Mouse (Mus musculus) spleen, adult 2 months (tissue): ENCODE results near the gene Nme7.

Experiments
- CTCF ChIP-seq: fragments of 200-500 bp; IDR thresholded peaks from 2 replicates; pipeline ENCODE4 v1.5.1; 2011; ENCODE audit warnings: mild to moderate bottlenecking, inconsistent platforms; ENCODE audit not compliant: insufficient read depth, insufficient read length, insufficient replicate concordance; ENCODE audit errors: extremely low read depth
- POLR2A ChIP-seq: fragments of 200-500 bp; IDR thresholded peaks from 2 replicates; pipeline ENCODE4 v1.6.1; 2011; ENCODE audit warnings: low read depth, low read length, inconsistent platforms

- TF ChIP-seq CTCF (no peak), POLR2A (no peak)
Observed at GRCm38 (mm10) chr1:164332559-164332958, 28.6 kb downstream of the Nme7 start.
